Mouse (Mus musculus): ENCODE measurements around the gene Gng7.

The Gng7 gene

GRCm38 (mm10) chr10:81014393-81015384 lies at the start of gene Gng7:
TSS of gene Gng7 (minus strand) at chr10:81014945.
- WGBS: 9% methylated on average over 31 of the region's 31 CpGs

DNA sequence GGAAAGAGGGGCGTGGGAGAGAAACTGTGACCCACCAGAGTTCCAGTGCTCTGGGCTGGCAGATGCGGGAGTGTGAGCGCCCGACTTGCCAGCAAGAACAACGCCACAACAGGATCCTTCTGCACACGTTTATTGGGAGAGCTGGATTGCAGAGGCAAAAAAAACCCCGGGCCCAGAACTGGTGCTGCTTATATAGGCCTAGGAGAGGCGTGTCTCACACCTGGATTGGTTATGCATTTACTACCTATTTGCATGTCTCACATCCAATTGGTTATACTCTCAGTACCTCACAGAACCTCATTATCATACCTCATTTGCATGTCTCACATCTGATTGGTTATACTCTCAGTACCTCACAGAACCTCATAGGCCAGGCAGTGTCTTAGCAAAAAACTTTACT lies 49.8 kb upstream of the Gng7 start:
- 85% methylated on average over 8 of the region's 8 CpGs for WGBS

- 72% methylated on average over 4 of the region's 4 CpGs for WGBS
These were observed 48.0 kb upstream of the Gng7 start for GRCm38 (mm10) chr10:81062710-81063109.

DNA sequence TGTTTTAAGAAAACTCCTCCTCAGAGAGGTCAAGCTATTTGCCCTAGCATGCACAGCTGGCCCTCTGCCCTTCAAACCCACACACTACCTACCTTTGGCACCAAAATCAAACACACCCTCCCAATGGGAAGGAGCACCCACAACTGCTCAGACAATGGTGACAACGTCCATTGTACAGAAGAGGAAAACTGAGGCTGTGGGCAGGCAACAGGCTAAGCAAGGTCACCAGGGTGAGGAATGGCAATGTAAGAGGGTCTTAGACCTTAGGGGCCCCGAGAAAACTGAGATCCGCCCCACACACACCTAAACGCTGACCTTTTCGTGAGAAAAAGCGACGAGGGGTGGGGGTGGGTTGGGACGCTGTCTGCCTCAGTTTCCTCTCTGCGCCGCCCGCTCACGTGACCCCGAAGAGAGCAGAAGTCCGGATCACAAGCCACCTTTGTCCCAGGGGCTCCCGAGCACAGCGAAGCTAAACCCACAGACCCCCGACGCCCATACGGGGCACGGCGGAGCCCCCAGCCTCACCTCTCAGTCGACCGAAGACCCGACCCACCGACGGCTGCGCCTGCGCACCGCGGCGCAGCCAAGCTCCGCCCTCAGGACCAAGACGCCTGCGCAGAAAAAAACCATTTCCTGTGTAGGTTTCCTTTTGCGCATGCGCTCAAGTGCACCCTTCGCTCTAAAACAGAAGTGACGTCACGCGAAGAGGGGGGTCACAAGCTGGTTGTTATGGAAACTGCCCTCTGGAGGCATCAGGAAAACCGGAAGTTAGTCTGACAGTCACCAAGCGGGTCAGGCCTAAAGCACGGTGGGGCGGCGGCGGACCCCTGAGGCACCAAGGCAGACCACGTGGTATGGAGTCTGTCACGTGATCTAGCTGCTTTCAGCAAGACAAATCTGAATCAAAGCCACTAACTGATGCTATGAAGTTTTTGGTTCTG lies 45.1 kb upstream of the Gng7 start, which contains the start of gene Sgta:
Sgta (minus strand) TSS at position 579 of the 941 bp plus-strand sequence.
- under 1% methylated on average over 48 of the region's 48 CpGs for WGBS

DNA sequence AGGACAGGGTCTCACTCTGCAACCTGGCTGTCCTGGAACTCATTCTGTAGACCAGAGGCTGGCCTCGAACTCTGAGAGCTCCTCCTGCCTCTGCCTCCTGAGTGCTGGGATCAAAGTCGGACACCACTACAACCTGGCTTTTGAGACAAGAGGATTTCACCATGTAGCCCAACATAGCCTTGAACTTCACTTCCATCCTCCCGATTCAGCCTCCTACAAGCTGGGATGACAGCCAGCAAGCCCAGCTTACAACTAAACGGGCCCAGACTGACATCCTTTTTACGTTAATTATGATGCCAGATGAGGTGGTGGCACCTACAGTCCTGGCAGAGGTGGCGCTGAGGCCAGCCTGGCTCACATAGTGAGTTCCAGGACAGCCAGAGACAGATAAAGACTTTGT lies 44.2 kb upstream of the Gng7 start:
- 48% methylated on average over 6 of the region's 6 CpGs for WGBS

DNA sequence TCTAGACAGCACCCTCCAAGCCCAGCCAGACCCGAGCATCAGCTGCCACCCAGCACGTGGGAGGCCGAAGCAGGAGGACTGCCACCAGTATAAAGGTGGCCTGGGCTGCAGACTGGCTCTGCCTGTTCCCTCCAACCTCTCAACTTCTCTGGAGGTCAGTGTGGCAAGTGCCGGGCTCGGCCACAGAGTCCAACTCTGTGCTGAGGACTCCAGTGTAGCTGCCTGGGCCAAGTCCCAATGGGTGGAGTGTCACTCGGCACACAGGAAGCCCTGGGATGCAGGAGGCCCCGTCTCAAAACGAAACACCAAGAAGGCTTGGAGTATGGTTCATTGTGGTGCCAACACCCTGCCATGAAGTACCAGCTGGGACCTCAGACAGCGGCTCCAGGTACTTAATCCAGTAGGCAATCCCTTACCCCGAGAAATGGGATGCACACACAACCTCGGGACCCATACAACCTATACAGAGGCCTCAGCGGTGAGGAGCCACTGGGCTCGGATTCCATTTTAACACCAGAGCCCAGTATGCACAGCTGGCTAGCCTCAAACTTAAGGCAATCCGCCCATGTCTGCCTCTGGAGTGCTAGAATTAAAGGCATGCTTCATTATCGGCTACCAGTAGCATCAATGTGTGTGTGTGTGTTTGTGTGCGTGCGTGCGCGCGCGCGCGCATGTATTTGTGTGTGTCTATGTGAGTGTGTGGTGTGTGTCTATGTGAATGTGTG lies 42.8 kb upstream of the Gng7 start:
- WGBS: 80% methylated on average over 23 of the region's 23 CpGs

DNA sequence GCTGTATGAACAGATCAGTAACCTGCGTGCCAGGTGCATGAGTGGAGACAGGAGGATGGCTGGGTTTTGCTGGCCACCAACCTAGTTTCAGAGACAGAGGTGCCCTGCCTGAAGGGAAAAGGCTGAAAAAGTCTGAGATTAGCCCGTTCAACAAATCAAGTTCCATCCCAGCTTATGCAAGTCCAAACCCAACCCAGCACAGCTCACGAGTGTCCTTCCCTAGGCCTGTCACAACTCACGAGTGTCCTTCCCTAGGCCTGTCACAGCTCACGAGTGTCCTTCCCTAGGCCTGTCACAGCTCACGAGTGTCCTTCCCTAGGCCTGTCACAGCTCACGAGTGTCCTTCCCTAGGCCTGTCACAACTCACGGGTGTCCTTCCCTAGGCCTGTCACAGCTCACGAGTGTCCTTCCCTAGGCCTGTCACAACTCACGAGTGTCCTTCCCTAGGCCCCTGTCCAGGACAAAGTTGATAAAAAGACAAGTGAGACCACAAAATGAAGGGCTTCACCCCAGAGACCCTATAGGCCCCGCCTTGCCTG lies 41.1 kb upstream of the Gng7 start:
- WGBS: 81% methylated on average over 11 of the region's 11 CpGs

DNA sequence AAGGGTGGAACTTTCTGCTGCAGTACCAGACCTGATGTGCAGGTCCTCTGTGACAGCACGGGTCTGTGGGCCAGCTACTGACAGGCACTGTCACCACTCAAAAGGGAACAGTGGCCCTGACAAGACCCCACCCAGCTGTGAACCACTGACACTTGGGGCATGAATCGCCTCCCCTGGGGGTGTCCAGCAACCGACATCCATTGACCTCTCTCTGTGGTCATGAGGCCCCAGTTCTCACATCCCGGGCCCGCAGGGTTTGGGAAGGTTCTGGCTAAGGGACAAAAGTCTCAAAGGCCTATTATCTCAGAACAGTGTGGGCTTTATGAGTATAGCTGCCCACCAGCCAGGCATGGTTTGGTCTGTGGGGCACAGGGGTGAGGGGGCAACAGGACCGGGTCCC lies 40.4 kb upstream of the Gng7 start:
- WGBS: 70% methylated on average over 6 of the region's 6 CpGs

- WGBS: 87% methylated on average over 5 of the region's 5 CpGs
These were observed 37.8 kb upstream of the Gng7 start for GRCm38 (mm10) chr10:81052577-81052976.

- 96% methylated on average over 6 of the region's 6 CpGs for WGBS
These were observed 36.4 kb upstream of the Gng7 start for GRCm38 (mm10) chr10:81051133-81051532.

DNA sequence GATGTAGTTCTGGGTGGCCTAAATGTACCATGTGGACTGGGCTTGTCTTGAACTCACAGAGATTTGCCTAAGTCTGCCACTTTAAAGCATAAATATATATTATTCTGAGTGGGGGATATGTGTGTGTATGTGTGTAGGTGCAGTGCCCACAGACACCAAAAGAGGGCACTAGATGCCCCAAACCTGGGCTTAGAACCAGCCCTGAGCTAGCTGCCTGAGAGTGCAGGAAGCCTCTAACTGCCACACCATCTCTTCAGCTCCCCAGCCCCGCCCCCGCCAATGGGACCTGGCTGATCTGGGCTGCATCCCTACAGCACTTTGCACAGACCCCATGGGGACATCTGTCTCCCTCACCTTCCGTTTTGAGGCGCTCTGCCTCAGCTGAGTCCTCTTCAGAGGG lies 35.9 kb upstream of the Gng7 start:
- WGBS: 78% methylated on average over 4 of the region's 4 CpGs

DNA sequence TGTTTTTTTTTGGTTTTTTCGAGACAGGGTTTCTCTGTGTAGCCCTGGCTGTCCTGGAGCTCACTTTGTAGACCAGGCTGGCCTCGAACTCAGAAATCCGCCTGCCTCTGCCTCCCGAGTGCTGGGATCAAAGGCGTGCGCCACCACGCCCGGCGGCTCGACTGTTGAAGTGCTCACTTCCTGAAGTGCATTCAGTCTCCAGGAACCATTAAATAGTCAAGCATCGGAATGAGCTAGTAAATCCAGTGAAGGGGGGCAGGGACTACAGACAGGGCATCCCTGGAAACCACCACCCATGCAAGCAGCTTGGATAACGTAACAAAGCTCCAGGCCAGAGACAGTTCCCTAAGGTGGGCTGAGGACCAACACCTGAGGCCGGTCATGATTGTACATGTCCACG lies 30.5 kb upstream of the Gng7 start:
- WGBS: 87% methylated on average over 14 of the region's 14 CpGs

DNA sequence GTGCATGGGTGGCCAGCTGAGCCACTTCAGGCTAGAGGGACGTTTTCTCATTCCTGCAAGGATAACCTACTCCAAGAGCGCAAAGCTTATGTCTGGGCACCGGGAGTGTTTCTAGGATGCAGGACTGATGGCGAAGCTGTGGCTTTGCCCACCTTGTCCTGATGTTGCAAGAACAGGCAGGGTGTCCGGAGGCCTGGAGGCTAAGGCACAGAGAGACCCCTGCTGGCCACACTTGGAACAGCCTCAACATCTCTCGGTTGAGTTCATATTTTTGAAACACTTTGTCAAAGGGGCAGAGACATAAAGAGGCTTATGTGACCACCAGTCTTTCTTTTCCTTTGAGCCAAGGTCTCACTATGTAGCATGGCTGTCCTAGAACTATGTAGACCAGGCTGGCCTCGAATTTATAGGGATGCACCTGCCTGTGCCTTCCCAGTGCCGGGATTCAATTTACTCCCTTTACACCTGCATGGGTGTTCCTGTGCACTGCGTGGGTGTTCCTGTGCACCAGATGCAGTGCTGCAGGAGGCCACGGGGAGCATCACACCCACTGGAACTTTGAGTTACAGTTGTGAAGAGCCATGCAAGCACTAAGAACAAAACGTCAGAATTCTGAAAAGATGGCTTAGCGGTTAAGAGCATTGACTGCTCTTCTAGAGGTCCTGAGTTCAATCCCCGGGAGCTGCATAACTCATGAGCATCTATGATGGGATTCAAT lies 26.9 kb upstream of the Gng7 start:
- 19% methylated on average over 13 of the region's 13 CpGs for WGBS

GRCm38 (mm10) chr10:81036988-81037580 lies 22.3 kb upstream of the Gng7 start, which contains the start of gene Slc39a3:
TSS of gene Slc39a3 (minus strand) at chr10:81037426.
- WGBS: under 1% methylated on average over 35 of the region's 35 CpGs

DNA sequence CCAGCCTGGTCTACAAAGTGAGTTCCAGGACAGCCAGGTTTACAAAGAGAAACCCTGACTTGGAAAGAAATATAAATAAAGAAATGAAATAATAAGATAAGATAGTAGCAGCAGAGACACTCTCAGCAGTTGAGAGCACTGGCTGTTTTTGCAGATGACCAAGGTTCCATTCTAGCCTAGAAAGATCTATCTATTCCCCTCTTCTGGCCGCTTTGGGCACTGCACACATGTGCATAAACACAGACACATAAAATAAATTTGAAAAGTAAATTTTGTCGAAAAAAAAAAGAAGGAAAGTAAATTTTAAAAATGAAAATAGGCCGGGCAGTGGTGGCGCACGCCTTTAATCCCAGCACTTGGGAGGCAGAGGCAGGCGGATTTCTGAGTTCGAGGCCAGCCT lies 21.5 kb upstream of the Gng7 start:
- 74% methylated on average over 7 of the region's 7 CpGs for WGBS

DNA sequence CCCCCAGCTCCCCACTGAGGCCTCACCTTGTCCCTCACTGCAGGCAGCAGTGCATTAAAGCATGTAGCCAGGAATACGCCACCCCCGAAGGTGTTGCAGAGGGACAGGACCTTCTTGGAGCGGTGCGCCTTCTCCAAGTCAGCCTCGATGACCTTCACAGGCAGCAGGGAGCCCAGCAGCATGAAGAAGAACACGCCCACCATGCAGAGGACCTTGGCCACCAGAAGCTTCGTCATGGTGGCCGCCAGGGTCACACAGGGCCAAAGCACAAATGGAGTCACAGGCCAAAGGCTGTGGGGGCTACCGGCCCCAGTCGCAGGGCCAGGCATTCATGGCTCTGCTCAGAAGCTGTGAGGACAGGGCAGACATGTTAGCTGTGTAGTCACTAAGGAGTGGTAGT lies 18.8 kb upstream of the Gng7 start:
- 84% methylated on average over 10 of the region's 10 CpGs for WGBS

DNA sequence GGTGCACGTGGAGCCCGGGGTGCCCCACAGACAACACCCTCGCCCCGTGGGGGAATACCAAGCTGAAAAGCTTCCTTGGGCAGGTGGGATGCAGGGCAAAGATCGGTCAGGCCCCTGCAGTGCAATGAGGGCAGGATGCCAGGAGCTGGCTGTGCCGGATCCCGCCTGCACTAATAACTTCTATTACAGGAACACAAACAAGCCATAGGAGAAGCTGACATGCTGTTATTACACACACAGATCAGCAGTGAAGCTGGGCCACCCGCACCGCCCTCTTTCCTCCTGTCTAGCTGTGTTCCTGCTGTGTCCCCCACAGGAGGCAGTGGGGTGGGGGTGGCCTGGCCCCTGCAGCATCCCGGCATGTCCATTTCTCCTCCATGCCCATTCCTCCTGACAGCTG lies 14.3 kb upstream of the Gng7 start:
- WGBS: 44% methylated on average over 10 of the region's 10 CpGs

DNA sequence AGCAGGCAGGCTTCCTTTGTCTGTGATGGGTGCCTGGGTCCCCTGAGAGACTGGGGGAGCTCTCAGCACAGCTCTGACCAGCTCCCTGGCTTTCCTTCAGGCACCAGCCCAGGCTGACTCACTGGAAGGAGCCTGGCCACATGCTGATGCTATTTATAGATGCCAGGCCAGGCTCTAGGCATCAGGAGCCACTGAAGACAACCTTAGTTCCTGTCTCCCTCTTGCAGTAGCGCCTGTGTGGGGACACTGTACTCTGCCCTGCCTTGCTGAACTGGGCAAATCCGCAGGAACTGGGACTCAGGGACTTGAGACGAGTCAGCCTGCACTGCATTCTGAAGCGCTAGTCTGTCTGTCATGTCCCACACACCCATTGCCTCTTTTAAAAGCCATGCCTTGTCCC lies 12.6 kb upstream of the Gng7 start:
- WGBS: 38% methylated on average over 4 of the region's 4 CpGs

DNA sequence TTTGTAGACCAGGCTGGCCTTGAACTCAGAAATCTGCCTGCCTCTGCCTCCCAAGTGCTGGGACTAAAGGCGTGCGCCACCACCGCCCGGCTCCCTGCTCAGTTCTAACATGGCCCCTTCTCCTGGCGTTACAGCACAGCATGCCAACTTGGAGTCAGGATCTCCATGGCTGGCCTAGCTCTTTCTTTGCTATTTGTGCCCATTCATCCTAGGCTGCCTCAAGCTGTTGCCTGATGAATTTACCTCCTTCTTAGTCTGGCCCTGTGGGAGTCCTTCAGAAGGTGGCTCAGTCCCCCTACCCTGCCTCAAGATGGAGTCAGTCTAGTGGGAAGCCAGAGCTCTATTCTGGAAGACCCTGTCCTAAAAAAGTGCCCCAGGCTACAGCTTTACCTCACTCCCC lies 12.1 kb upstream of the Gng7 start:
- WGBS: 87% methylated on average over 5 of the region's 5 CpGs

DNA sequence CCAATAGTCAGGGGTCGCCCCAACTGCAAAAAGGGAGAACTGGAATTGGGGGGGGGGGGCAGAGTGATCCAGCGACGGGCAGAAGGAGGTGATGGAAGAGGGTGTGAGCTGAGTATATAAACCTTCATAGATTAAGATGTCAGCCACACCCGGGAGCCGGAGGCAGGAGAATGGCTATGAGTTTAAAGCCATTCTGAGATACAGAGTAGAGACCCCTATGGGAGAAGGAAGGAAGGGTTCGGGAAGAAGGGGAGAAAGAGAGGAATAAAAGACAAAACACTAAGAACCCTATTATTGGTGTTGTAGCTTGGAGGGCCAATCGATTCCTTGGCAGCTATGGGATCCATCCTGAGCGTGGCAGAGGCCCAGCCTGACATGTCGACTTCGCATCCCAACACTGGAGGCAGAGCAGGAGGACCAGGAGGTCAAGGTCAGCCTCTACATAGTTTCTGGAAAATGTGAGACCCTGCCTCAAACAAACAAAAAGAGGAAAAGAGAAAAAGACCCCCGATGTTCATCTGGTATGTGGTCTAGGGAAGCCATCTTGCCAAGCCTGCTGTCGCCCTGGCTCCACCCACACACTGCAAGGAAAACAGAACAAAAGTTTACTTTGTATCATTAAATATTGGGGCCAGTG lies 11.0 kb upstream of the Gng7 start, which contains the start of gene Diras1:
Diras1 (minus strand) TSS at position 24 of the 637 bp plus-strand sequence.
- WGBS: 31% methylated on average over 12 of the region's 12 CpGs

All from cerebral cortex, adult 2 months (tissue).